Mouse (Mus musculus): Measurements from ENCODE around the gene Hist1h2an. TPM values are rescaled to one million over a fixed set of nuclear protein-coding genes. Genes with fewer than 3 reads are reported as not detected.
A peak's percentile ranks its signal among the peaks of the same experiment; 100 is the strongest.
"Not testable (repeated sequence)": the region's sequence is repeated elsewhere in the genome, so short reads cannot be mapped to it uniquely, and the experiment has no call there.

The Hist1h2an gene
- polyA plus RNA-seq, 1 experiment from 2014 or later = 8.9 TPM

- H3K4me1 ChIP-seq (ENCODE audit: insufficient read depth) = peaks cover 17% of the 10 kb centered on the region; the same call in 1 of the 2 replicates
- TF ChIP-seq CTCF (IDR thresholded peaks at IDR 0.05; ENCODE audit: low read depth) = no peak
- 2% methylated on average over 8 of the region's 8 CpGs for WGBS
- peak overlapping the region; percentile 64 for H3K4me2 ChIP-seq
- H3K27ac ChIP-seq (ENCODE audit: low read depth) = peak overlapping the region; percentile 100
- peak; percentile 82 for DNase-seq
- H3K4me3 ChIP-seq (ENCODE audit: low read depth, low read length) = peak overlapping the region; percentile 34
- no peaks in the 10 kb centered on the region for H3K27me3 ChIP-seq (ENCODE audit: insufficient read depth, low read length)
- no peak for ATAC-seq (ENCODE audit: insufficient read depth)
- H3K9ac ChIP-seq = peak overlapping the region; percentile 61
- no peaks in the 10 kb centered on the region for H3K9me3 ChIP-seq (ENCODE audit: low read depth, low read length)
- H3K36me3 ChIP-seq (ENCODE audit: insufficient read depth) = no peaks in the 10 kb centered on the region
Observed at GRCm38 (mm10) chr13:21786189-21786898, 674 bp downstream of the Hist1h2an start.

GRCm38 (mm10) chr13:21784311-21784710 lies 2.7 kb downstream of the Hist1h2an start:
- Histone ChIP-seq H3K4me2 (peak overlapping the region; percentile 90), H3K36me3 (ENCODE audit: insufficient read depth) (no peaks in the 10 kb centered on the region), H3K4me3 (ENCODE audit: low read depth, low read length) (no peak overlapping the region), H3K27me3 (ENCODE audit: insufficient read depth, low read length) (no peaks in the 10 kb centered on the region), H3K27ac (ENCODE audit: low read depth) (peak overlapping the region; percentile 100), H3K9me3 (ENCODE audit: low read depth, low read length) (no peaks in the 10 kb centered on the region), H3K9ac (peak overlapping the region; percentile 45), H3K4me1 (ENCODE audit: insufficient read depth) (peaks cover 17% of the 10 kb centered on the region; the same call in 1 of the 2 replicates)
- ATAC-seq (ENCODE audit: insufficient read depth) = no peak
- 28% methylated on average over 6 of the region's 6 CpGs for WGBS
- no peak for TF ChIP-seq CTCF (IDR thresholded peaks at IDR 0.05; ENCODE audit: low read depth)
- peak; percentile 14 for DNase-seq

- WGBS = 1% methylated on average over 9 of the region's 9 CpGs
Observed at GRCm38 (mm10) chr13:21783734-21784161, 3.3 kb downstream of the Hist1h2an start.

GRCm38 (mm10) chr13:21783255-21783617 lies 3.8 kb downstream of the Hist1h2an start, which contains the start of gene Hist1h3i:
TSS of gene Hist1h3i (minus strand) at chr13:21783370.
- peak within 1 kb of the TSS; percentile 79 for H3K9ac ChIP-seq
- under 1% methylated on average over 13 of the region's 20 CpGs for WGBS
- no peaks in the 10 kb centered on the region for H3K9me3 ChIP-seq (ENCODE audit: low read depth, low read length)
- H3K27me3 ChIP-seq (ENCODE audit: insufficient read depth, low read length) = no peaks in the 10 kb centered on the region
- DNase-seq (peak; percentile 95), ATAC-seq (ENCODE audit: insufficient read depth) (peak; percentile 67)
- peaks cover 12% of the 10 kb centered on the region; the same call in 1 of the 2 replicates for H3K4me1 ChIP-seq (ENCODE audit: insufficient read depth)
- peak within 1 kb of the TSS; percentile 46 for H3K4me3 ChIP-seq (ENCODE audit: low read depth, low read length)
- TF ChIP-seq CTCF (IDR thresholded peaks at IDR 0.05; ENCODE audit: low read depth) = no peak
- H3K4me2 ChIP-seq = peak within 1 kb of the TSS; percentile 90
- H3K27ac ChIP-seq (ENCODE audit: low read depth) = peak within 1 kb of the TSS; percentile 100
- H3K36me3 ChIP-seq (ENCODE audit: insufficient read depth) = no peaks in the 10 kb centered on the region

More at GRCm38 (mm10) chr13:21783734-21784161, 3.3 kb downstream of the Hist1h2an start:
- Histone ChIP-seq H3K4me3 (ENCODE audit: low read depth, low read length) (peak overlapping the region; percentile 46), H3K4me2 (peak overlapping the region; percentile 90), H3K27ac (ENCODE audit: low read depth) (peak overlapping the region; percentile 100), H3K36me3 (ENCODE audit: insufficient read depth) (no peaks in the 10 kb centered on the region), H3K9ac (peak overlapping the region; percentile 45), H3K4me1 (ENCODE audit: insufficient read depth) (peaks cover 17% of the 10 kb centered on the region; the same call in 1 of the 2 replicates), H3K9me3 (ENCODE audit: low read depth, low read length) (no peaks in the 10 kb centered on the region), H3K27me3 (ENCODE audit: insufficient read depth, low read length) (no peaks in the 10 kb centered on the region)
- ATAC-seq (ENCODE audit: insufficient read depth) (no peak), DNase-seq (peak; percentile 88)
- no peak for TF ChIP-seq CTCF (IDR thresholded peaks at IDR 0.05; ENCODE audit: low read depth)

DNA sequence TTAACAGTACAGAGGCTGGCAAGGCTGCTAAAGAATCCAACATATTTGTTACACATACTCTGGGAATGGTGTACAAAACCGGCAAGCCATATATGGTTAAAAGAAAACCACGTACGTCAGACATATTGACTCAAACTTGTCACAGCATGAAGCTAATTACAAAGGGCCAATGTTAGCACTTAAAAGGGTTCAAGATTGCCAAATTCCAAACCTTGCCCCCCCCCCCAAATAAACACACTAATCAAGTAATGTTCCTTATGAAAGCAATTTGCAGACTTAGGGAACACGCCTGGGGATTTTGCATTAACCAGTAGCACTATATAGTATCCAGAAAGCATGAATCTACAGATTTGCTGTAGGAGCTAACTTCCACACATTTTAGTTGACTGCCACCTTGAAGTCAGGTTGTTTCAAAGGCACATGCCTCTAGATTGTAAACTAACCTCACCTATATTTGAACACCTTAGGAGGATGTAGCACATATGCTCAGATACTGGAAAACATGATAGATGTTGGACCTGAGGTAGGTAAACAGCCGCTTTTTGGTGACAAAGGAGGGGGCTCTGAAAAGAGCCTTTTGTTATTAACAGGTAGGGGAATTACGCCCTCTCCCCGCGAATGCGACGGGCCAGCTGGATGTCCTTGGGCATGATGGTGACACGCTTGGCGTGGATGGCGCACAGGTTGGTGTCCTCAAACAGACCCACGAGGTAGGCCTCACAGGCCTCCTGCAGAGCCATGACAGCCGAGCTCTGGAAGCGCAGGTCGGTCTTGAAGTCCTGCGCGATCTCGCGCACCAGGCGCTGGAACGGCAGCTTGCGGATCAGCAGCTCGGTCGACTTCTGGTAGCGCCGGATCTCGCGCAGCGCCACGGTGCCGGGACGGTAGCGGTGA lies 4.4 kb downstream of the Hist1h2an start:
- WGBS = under 1% methylated on average over 13 of the region's 35 CpGs
- Histone ChIP-seq H3K4me3 (ENCODE audit: low read depth, low read length) (peak overlapping the region; percentile 46), H3K4me2 (peak overlapping the region; percentile 90), H3K27ac (ENCODE audit: low read depth) (peak overlapping the region; percentile 100), H3K9ac (peak overlapping the region; percentile 79)
- ATAC-seq (ENCODE audit: insufficient read depth); H3K9me3 ChIP-seq (ENCODE audit: low read depth, low read length); H3K4me1 ChIP-seq (ENCODE audit: insufficient read depth); H3K27me3 ChIP-seq (ENCODE audit: insufficient read depth, low read length); H3K36me3 ChIP-seq (ENCODE audit: insufficient read depth): not testable (repeated sequence)
- DNase-seq = peak; percentile 84

GRCm38 (mm10) chr13:21781639-21782038 lies 5.4 kb downstream of the Hist1h2an start:
- no peaks in the 10 kb centered on the region for H3K9me3 ChIP-seq (ENCODE audit: low read depth, low read length)
- no peak overlapping the region for H3K9ac ChIP-seq
- H3K4me1 ChIP-seq (ENCODE audit: insufficient read depth) = peaks cover 9% of the 10 kb centered on the region; the same call in 1 of the 2 replicates
- no peak for ATAC-seq (ENCODE audit: insufficient read depth)
- TF ChIP-seq CTCF (IDR thresholded peaks at IDR 0.05; ENCODE audit: low read depth) = no peak
- H3K36me3 ChIP-seq (ENCODE audit: insufficient read depth) = no peaks in the 10 kb centered on the region
- H3K4me2 ChIP-seq = peak overlapping the region; percentile 88
- H3K27ac ChIP-seq (ENCODE audit: low read depth) = peak overlapping the region; percentile 100
- WGBS = 87% methylated on average over 1 of the region's 1 CpGs
- no peaks in the 10 kb centered on the region for H3K27me3 ChIP-seq (ENCODE audit: insufficient read depth, low read length)
- no peak for DNase-seq
- no peak overlapping the region for H3K4me3 ChIP-seq (ENCODE audit: low read depth, low read length)
